Mouse (Mus musculus): Measurements from ENCODE around the gene Fbxo27.

DNA sequence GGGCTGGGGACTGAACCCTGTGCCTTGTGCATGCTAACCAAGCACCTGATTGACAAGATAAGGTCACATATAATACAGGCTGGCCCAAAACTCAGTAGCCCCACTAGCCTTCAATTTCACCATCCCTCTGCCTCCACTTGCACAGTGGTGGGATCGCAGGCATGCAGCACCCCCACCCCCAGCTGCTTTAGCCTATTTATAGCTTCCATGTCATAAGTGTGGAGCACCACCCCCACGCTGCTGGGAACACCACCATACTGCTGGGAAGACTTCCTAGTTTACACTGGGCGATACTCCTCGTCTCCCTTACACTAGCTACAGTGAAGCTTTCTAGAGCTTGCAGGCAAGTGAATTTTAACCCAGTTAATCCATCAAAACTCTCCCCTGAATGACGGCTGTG is 22.0 kb downstream of the Fbxo27 start:
- no peak for TF ChIP-seq CHD2 (IDR thresholded peaks at IDR 0.05; ENCODE audit: low read length)
- TF ChIP-seq CHD1 (IDR thresholded peaks at IDR 0.05; ENCODE audit: low read depth, low read length), result no peak
- TF ChIP-seq USF1 (IDR thresholded peaks at IDR 0.05; ENCODE audit: low read depth, low read length), result no peak
- TF ChIP-seq TCF12 (IDR thresholded peaks at IDR 0.05; ENCODE audit: low read depth, low read length), result no peak
- no peak for TF ChIP-seq EP300 (IDR thresholded peaks at IDR 0.05; ENCODE audit: low read length)
- no peak for TF ChIP-seq POLR2A (IDR thresholded peaks at IDR 0.05; ENCODE audit: low read depth, low read length)
